Mouse (Mus musculus) T-helper 1 cell (primary cell): Measurements from ENCODE around the gene Olfr1150-ps1.

Source experiments
- in situ Hi-C: fragments of 300-600 bp; cut with MboI, MseI; formaldehyde crosslinking; loops from one replicate; pipeline ENCODE4 v1.15.1; 2025; ENCODE audit warnings: high pct_unique_total_duplicates

Olfr1150-ps1 gene

GRCm38 (mm10) chr2:87843693-87844092 lies at the start of gene Olfr1150-ps1:
Gene Olfr1150-ps1, plus strand, starts transcription at chr2:87843993.
- in situ Hi-C loops: no loop called here

GRCm38 (mm10) chr2:87800292-87800691 lies 43.5 kb upstream of the Olfr1150-ps1 start, which contains the start of gene Olfr1143:
Gene Olfr1143, plus strand, starts transcription at chr2:87800592.
- in situ Hi-C loops: no loop called here

GRCm38 (mm10) chr2:87809522-87809921 lies 34.3 kb upstream of the Olfr1150-ps1 start, which contains the start of gene Olfr1145:
Gene Olfr1145, plus strand, starts transcription at chr2:87809822.
- in situ Hi-C loops: no loop called here

- in situ Hi-C loops: no loop called here
Observed at GRCm38 (mm10) chr2:87830233-87830632, 13.6 kb upstream of the Olfr1150-ps1 start, which contains the start of gene Olfr1148. Gene Olfr1148, plus strand, starts transcription at chr2:87830533.

GRCm38 (mm10) chr2:87855562-87855961 lies 11.8 kb downstream of the Olfr1150-ps1 start, which contains the start of gene Olfr1151:
Gene Olfr1151, plus strand, starts transcription at chr2:87855862.
- in situ Hi-C loops: no loop called here

- in situ Hi-C loops: no loop called here
Observed at GRCm38 (mm10) chr2:87866192-87866591, 22.4 kb downstream of the Olfr1150-ps1 start, which contains the start of gene Olfr1152. Gene Olfr1152, plus strand, starts transcription at chr2:87866492.

GRCm38 (mm10) chr2:87894662-87895061 lies 50.9 kb downstream of the Olfr1150-ps1 start, which contains the start of gene Olfr1153:
Gene Olfr1153, plus strand, starts transcription at chr2:87894962.
- in situ Hi-C loops: loop anchor here (25.0 kb wide), 1 partner anchor 1443 kb away; the partner anchor contains the start of genes Olfr1232 and Olfr1233
